Mouse (Mus musculus): ENCODE measurements around the gene Nt5c1a.
A peak's percentile ranks its signal among the peaks of the same experiment; 100 is the strongest.

Nt5c1a gene

DNA sequence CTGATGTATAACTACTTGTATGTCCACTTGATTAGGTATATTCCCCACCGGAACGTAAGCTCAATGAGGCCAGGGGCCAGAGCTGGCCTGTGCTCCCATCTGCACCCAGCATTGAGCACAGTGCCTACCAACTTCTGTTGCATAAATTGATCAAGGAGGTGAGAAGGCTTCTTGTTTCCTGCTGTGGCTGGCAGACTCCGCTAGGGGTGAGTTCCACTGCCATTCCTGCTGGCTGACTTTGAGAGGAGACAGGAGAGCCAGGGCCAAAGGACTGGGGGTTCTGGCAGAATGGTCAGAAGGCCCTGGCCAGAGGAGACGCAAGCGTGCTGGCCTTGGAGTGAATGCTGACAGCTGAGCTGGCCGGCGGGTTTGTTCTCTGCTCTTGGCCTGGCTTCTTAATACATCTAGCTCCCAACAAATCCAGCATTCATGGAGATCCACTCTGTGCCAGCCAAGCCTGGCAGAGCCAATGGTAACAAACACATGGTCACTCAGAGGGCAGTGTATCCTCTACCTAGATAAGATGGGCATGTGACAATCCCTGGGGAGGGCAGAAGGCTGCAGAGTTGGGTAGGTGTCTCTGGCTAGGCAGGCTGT, 47.8 kb downstream of the Nt5c1a start:
- DNase-seq, result no peak

DNA sequence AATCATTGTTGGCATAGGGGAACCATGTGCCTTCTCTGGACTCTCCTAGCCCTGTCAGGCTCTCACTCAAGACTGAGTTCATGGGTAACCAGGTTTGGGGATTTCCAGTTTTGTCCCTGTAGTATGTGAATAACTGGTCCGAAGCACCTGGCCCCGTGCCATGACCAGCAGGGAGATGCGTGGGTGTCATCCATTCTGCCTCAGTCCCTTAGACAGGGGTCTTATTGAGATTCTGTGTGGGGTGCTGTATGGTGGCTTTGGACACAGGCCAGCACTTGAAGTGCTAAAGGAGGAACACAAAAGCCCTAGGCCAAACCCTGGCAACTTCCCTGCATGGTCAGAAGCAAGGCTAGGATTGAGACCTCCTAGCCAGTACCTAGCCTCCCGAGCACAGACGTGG, 50.9 kb downstream of the Nt5c1a start:
- DNase-seq, result no peak

DNA sequence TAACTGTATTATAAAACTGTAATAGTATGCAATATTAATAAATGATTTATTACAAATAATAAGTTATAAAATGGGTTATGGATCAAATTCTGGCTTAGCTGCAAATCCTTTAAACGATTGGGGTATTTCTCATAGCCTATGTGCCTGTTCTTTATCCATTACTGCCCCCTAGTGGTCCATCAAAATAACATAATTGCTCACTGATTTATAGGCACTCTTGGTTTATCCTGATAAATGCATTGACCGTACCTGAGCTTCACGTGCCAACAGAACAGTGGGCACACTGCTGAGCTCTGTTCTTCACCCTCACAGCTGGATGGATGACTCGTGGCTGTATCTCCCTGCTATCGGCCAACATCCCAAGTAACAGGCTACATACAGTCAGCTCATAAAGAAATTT, 53.3 kb downstream of the Nt5c1a start:
- DNase-seq, result peak; percentile 72

DNA sequence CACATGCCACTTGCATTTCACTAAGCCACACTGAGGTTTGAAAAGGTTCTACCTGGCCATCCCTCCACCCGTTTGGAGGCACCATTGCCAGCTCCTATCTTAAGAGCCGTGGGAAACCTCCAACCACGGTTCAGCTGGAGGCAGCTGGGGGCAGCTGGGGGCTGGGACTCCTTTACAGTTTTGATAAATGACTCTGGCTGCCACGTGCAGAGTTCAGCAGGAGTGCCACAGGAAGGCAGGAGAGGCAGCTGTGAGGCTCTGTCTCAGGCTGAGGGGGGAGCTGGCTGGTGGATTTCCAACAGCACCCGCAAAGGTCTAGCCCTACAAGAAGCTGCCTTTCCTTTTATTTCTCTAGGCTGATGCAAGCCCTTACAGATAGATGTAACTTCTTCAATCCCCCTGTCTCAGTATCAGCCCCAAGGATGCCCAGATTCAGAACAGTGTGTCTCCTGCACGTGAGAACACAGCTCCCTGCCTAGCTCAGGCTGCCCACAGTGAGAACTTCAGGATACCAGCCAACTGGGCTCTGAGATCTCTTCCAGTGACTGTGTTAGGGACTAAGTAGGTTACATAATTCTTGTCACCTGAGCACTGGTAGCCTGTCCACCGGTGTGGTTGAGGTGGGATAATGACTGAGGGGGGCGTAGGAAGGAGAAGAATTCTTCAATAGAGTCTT, 58.9 kb downstream of the Nt5c1a start:
- peak; percentile 79 for DNase-seq

DNA sequence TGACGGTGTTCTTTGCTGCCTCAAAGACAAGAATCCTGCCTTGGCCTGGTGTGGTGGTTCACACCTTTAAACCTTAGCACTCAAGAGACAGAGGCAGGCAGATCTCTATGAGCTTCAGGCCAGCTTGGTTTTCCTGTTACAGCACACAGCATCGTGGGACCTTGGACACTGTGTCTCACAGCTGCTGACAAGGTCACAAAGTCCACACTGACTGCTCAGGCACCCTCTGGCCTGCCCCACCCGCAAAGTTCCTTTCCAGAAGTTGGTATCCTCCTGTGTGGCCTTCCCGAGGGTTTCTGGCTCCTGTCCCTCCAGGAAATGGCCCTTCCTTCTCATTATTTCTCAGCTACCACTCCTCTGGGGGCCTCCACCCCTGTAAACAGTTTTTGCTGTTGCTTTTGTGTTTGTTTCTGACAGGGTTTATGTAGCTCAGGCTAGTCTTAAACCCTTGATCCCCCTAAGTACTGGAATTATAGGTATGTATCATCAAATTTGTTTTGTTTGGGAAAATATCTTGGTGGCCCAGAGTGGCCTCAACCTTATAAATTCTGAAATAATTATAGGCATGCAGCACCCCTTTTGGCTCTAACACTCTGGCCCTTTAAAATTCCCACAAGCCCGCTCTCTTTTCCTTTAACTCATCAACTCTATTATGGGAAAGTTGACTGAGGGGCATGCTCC, 60.6 kb downstream of the Nt5c1a start, which contains the start of gene Pabpc4:
Pabpc4 (plus strand) TSS at position 631 of the 681 bp plus-strand sequence.
- no peak for DNase-seq

Measured in embryo, embryonic 11 days (tissue).